Comparison of ENCODE assay signal across 9 mouse cellular contexts in the genomic region with DNA sequence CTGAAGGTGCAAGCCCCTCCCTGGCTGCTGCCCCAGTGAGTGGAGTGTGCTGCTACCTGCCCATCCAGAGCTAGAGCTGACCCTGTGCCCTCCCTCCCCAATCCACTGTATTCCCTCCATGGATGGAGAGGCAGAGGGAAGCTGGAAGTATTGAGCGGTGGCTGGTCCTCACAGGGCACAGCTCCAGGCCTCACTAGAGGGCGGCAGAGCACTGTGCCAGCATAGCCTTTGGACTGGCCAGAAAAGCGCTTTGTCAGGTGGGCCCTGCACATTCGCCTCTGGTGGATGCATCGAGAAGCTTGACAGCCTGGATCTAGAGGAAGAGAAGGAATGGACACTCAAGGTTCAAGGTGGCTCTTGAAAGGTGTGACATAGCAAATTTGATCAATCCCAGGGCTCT. TPM values are rescaled to one million over a fixed set of nuclear protein-coding genes. Genes with fewer than 3 reads are reported as not detected.
DNase-seq lines count a peak whose midpoint lies in the region; ATAC-seq and TF ChIP-seq lines count a peak whose summit lies in the region.
"Had no signal": no experiment of that assay in that cellular context is flagged by ENCODE, and none has a peak within 500 bp of the region (broad histone marks: within the 10 kb centered on the region; RNA-seq: fewer than 3 reads in every experiment).

No protein-coding gene starts in this region.

- no peak overlapping the region for H3K27ac ChIP-seq in embryonic facial prominence, embryonic 10.5 days (replicated peaks)
- H3K27ac ChIP-seq in heart, postnatal 0 days (ENCODE audit: low read depth): no peak overlapping the region
- no peak overlapping the region for H3K27ac ChIP-seq in liver, embryonic 13.5 days
- H3K27ac ChIP-seq in neural tube, embryonic 14.5 days (ENCODE audit: low read depth, low read length): no peak overlapping the region

- H3K4me2 ChIP-seq in heart, postnatal 0 days (ENCODE audit: low read depth, low read length): no peak overlapping the region
- H3K4me2 ChIP-seq in liver, embryonic 13.5 days: no peak overlapping the region
- H3K4me2 ChIP-seq in neural tube, embryonic 14.5 days (ENCODE audit: low read depth, low read length): no peak overlapping the region

- no peak overlapping the region for H3K9ac ChIP-seq in heart, postnatal 0 days (replicated peaks; ENCODE audit: low read depth, low read length)
- no peak overlapping the region for H3K9ac ChIP-seq in liver, embryonic 13.5 days
- H3K9ac ChIP-seq in neural tube, embryonic 14.5 days (replicated peaks; ENCODE audit: low read depth, low read length): no peak overlapping the region

- 12% methylated on average over 5 of the region's 5 CpGs for WGBS in embryonic facial prominence, embryonic 10.5 days
- 13% methylated on average over 5 of the region's 5 CpGs for WGBS in heart, postnatal 0 days
- 17% methylated on average over 5 of the region's 5 CpGs for WGBS in liver, embryonic 13.5 days (ENCODE audit: insufficient replicate concordance)
- 9% methylated on average over 5 of the region's 5 CpGs for WGBS in neural tube, embryonic 14.5 days

- peak; percentile 98 for TF ChIP-seq CTCF in heart, postnatal 0 days (IDR thresholded peaks at IDR 0.05; ENCODE audit: low read depth)

- no peak overlapping the region for H3K4me3 ChIP-seq in embryonic facial prominence, embryonic 10.5 days
- H3K4me3 ChIP-seq in heart, postnatal 0 days (ENCODE audit: low read depth, low read length): no peak overlapping the region
- H3K4me3 ChIP-seq in liver, embryonic 13.5 days (replicated peaks): no peak overlapping the region
- H3K4me3 ChIP-seq in neural tube, embryonic 14.5 days (ENCODE audit: low read depth, low read length): no peak overlapping the region
- H3K4me3 ChIP-seq: myocyte had no signal

- TF ChIP-seq EP300 in heart, postnatal 0 days (IDR thresholded peaks at IDR 0.05; ENCODE audit: low read depth): no peak

- H3K27me3 ChIP-seq in embryonic facial prominence, embryonic 10.5 days (replicated peaks; ENCODE audit: low read depth, poor library complexity, severe bottlenecking): peaks cover 10% of the 10 kb centered on the region; the same call in 1 of the 2 replicates
- H3K27me3 ChIP-seq in heart, postnatal 0 days (ENCODE audit: control insufficient read depth, insufficient read depth, low read length): 0 out of 2 replicates have a peak, but pooled peaks cover 7% of the 10 kb centered on the region
- no peaks in the 10 kb centered on the region for H3K27me3 ChIP-seq in liver, embryonic 13.5 days
- H3K27me3 ChIP-seq in neural tube, embryonic 14.5 days (ENCODE audit: control insufficient read depth, insufficient read depth, low read length): no peaks in the 10 kb centered on the region

- H3K4me1 ChIP-seq in embryonic facial prominence, embryonic 10.5 days: peaks cover 6% of the 10 kb centered on the region
- H3K4me1 ChIP-seq in heart, postnatal 0 days (ENCODE audit: control insufficient read depth, insufficient read depth): no peaks in the 10 kb centered on the region
- no peaks in the 10 kb centered on the region for H3K4me1 ChIP-seq in liver, embryonic 13.5 days (replicated peaks)
- H3K4me1 ChIP-seq in neural tube, embryonic 14.5 days (ENCODE audit: control insufficient read depth, insufficient read depth, low read length): no peaks in the 10 kb centered on the region

- H3K9me3 ChIP-seq in embryonic facial prominence, embryonic 10.5 days: no peaks in the 10 kb centered on the region
- H3K9me3 ChIP-seq in heart, postnatal 0 days (replicated peaks; ENCODE audit: control insufficient read depth, low read length): no peaks in the 10 kb centered on the region
- no peaks in the 10 kb centered on the region for H3K9me3 ChIP-seq in liver, embryonic 13.5 days (replicated peaks)
- H3K9me3 ChIP-seq in neural tube, embryonic 14.5 days (ENCODE audit: control insufficient read depth, low read length): no peaks in the 10 kb centered on the region

- peak; percentile 52 for DNase-seq in urinary bladder, postnatal 14 days (ENCODE audit: low spot score)
- no peak for DNase-seq in urinary bladder, postnatal 4 days (ENCODE audit: low spot score in 2 of 2)
- DNase-seq in embryonic facial prominence, embryonic 10.5 days (ENCODE audit: low spot score): peak; percentile 72
- peak; percentile 55 for DNase-seq in heart, postnatal 0 days (ENCODE audit: low spot score)
- DNase-seq in kidney, postnatal 14 days: peak; percentile 83
- no peak for DNase-seq in liver, embryonic 13.5 days
- peak; percentile 67 for DNase-seq in thymus, postnatal 14 days

- ATAC-seq in heart, postnatal 0 days (ENCODE audit: insufficient read depth, low read depth): peak; percentile 84
- ATAC-seq in liver, embryonic 13.5 days (ENCODE audit: low read depth): peak; percentile 48; the same call in 1 of the 2 replicates
- peak; percentile 92 for ATAC-seq in neural tube, embryonic 14.5 days (ENCODE audit: low read depth)

- no peaks in the 10 kb centered on the region for H3K36me3 ChIP-seq in embryonic facial prominence, embryonic 10.5 days (replicated peaks)
- no peaks in the 10 kb centered on the region for H3K36me3 ChIP-seq in heart, postnatal 0 days (replicated peaks; ENCODE audit: control insufficient read depth, insufficient read depth, low read length)
- H3K36me3 ChIP-seq in liver, embryonic 13.5 days: no peaks in the 10 kb centered on the region
- no peaks in the 10 kb centered on the region for H3K36me3 ChIP-seq in neural tube, embryonic 14.5 days (ENCODE audit: control insufficient read depth, insufficient read depth, low read length)

RNA-seq across cellular contexts. Expression of gene Kif12, which starts 9.6 kb away (rescaled TPM):
- polyA plus RNA-seq in embryonic facial prominence, embryonic 10.5 days (2016; fragmentation: Nextera tagmentation; extraction: Ambion mirVana): not detected in 2 replicates
- not detected in 2 replicates for total RNA-seq in heart, postnatal 0 days (2014; rRNA removed; ENCODE audit: low replicate concordance)
- not detected in 2 replicates for polyA plus RNA-seq in heart, postnatal 0 days (2015; fragmentation: Nextera tagmentation; extraction: Ambion mirVana)
- polyA plus RNA-seq in liver, embryonic 13.5 days (2015; fragmentation: Nextera tagmentation; extraction: Ambion mirVana): 5.1 TPM in 2 replicates
- polyA plus RNA-seq in neural tube, embryonic 14.5 days (2014; fragmentation: Nextera tagmentation; extraction: Ambion mirVana): 0.13 TPM in 1 of 2 replicates, not detected in the other
- polyA plus RNA-seq: myocyte had no signal

RNA-seq across cellular contexts. Expression of gene Ambp, which starts 27.0 kb away (rescaled TPM):
- polyA plus RNA-seq in embryonic facial prominence, embryonic 10.5 days (2016; fragmentation: Nextera tagmentation; extraction: Ambion mirVana): not detected in 2 replicates
- not detected in 2 replicates for total RNA-seq in heart, postnatal 0 days (2014; rRNA removed; ENCODE audit: low replicate concordance)
- 0.12 TPM in 1 of 2 replicates, not detected in the other for polyA plus RNA-seq in heart, postnatal 0 days (2015; fragmentation: Nextera tagmentation; extraction: Ambion mirVana)
- polyA plus RNA-seq in liver, embryonic 13.5 days (2015; fragmentation: Nextera tagmentation; extraction: Ambion mirVana): 683 and 777 TPM in 2 replicates
- 0.59 and 0.63 TPM in 2 replicates for polyA plus RNA-seq in neural tube, embryonic 14.5 days (2014; fragmentation: Nextera tagmentation; extraction: Ambion mirVana)
- polyA plus RNA-seq: myocyte had no signal

RNA-seq across cellular contexts. Expression of gene Col27a1, which starts 32.2 kb away (rescaled TPM):
- 4.3 and 5.3 TPM in 2 replicates for polyA plus RNA-seq in embryonic facial prominence, embryonic 10.5 days (2016; fragmentation: Nextera tagmentation; extraction: Ambion mirVana)
- total RNA-seq in heart, postnatal 0 days (2014; rRNA removed; ENCODE audit: low replicate concordance): 5.9 and 8.2 TPM in 2 replicates
- polyA plus RNA-seq in heart, postnatal 0 days (2015; fragmentation: Nextera tagmentation; extraction: Ambion mirVana): 0.92 and 1.2 TPM in 2 replicates
- polyA plus RNA-seq in liver, embryonic 13.5 days (2015; fragmentation: Nextera tagmentation; extraction: Ambion mirVana): 1.5 TPM in 2 replicates
- polyA plus RNA-seq in neural tube, embryonic 14.5 days (2014; fragmentation: Nextera tagmentation; extraction: Ambion mirVana): 1.2 and 3.1 TPM in 2 replicates

Comparison
In these comparisons a context has a peak if more than half of its experiments do, and no peak if none do; other contexts are left out.
1. DNase-seq: peak in urinary bladder, postnatal 14 days (single experiment), embryonic facial prominence, embryonic 10.5 days (single experiment), heart, postnatal 0 days (single experiment), kidney, postnatal 14 days (single experiment) and thymus, postnatal 14 days (single experiment); none in urinary bladder, postnatal 4 days (0 of 2) and liver, embryonic 13.5 days (single experiment).
2. RNA of gene Ambp, which starts 27.0 kb away (polyA plus RNA-seq): 683 to 777 TPM in liver, embryonic 13.5 days; 0.59 to 0.63 TPM in neural tube, embryonic 14.5 days, 0.12 TPM in heart, postnatal 0 days and not detected in embryonic facial prominence, embryonic 10.5 days; every median in the first group is over 100 times any median in the second.
3. Peak in every context shown above with its lines, with median percentiles within 50 percentile points of each other: ATAC-seq.